Mouse (Mus musculus) stomach, postnatal 0 days (tissue): ENCODE measurements at regions not wholly inside any gene's neighbourhood (a gene's known extent, or its start where the extent isn't known, plus 50 kb on each side); places are given as distances from the start of the nearest gene placed in this dataset.

Experiments used
- CTCF ChIP-seq: IDR thresholded peaks from 2 replicates; pipeline ENCODE4 v1.5.1; 2016; ENCODE audit warnings: antibody characterized with exemption, low read depth, mild to moderate bottlenecking, moderate library complexity
- EP300 ChIP-seq: optimal IDR thresholded peaks from 2 replicates; pipeline ENCODE3; 2016; ENCODE audit warnings: antibody characterized with exemption

GRCm38 (mm10) chr10:111893941-111894340 is 78.5 kb upstream of the Krr1 start:
- TF ChIP-seq CTCF (no peak), EP300 (no peak)
